Mouse (Mus musculus) CH12.LX (cell line): Measurements from ENCODE around the gene Ncam2. TPM values are rescaled to one million over a fixed set of nuclear protein-coding genes. Genes with fewer than 3 reads are reported as not detected.

Experiments
- DNase-seq: peaks from one replicate; pipeline ENCODE4 v3.0.0-alpha.2; 2013; ENCODE audit errors: extremely low read depth
- H3K27ac ChIP-seq: 2 replicates; pipeline ENCODE4 v1.5.1; 2012; ENCODE audit warnings: low read depth, mild to moderate bottlenecking, control low read depth, moderate library complexity; ENCODE audit not compliant: insufficient read depth
- H3K27me3 ChIP-seq: replicated peaks from 2 replicates; pipeline ENCODE3; 2012; ENCODE audit warnings: inconsistent platforms
- H3K36me3 ChIP-seq, 2 experiments: replicated peaks in 1 of 2; 2 replicates each; pipeline versions ENCODE3 to v1.6.1; 2012; ENCODE audit warnings: inconsistent platforms in 1 of 2, low read length in 1 of 2, mild to moderate bottlenecking in 1 of 2, mixed read lengths in 1 of 2, moderate library complexity in 1 of 2; ENCODE audit not compliant: control insufficient read depth in 1 of 2, insufficient read depth in 1 of 2
- H3K4me1 ChIP-seq, 2 experiments: 2 replicates each; pipeline ENCODE4 v1.6.1; 2012; ENCODE audit warnings: inconsistent platforms in 1 of 2, moderate library complexity in 1 of 2; ENCODE audit not compliant: insufficient read depth in 2 of 2, control insufficient read depth in 1 of 2
- H3K4me2 ChIP-seq: 2 replicates; pipeline ENCODE4 v1.6.1; 2012; ENCODE audit warnings: low read depth, mild to moderate bottlenecking, control low read depth; ENCODE audit not compliant: poor library complexity, insufficient read depth, severe bottlenecking
- H3K4me3 ChIP-seq, 3 experiments: fragments of 150-350 bp in 1 of 3; sonication (generic) in 1 of 3; replicated peaks in 1 of 3; 2 replicates each; pipeline versions ENCODE3 to v1.5.1; 2011 to 2012; ENCODE audit warnings: low read depth in 2 of 3, low read length in 2 of 3, mild to moderate bottlenecking in 2 of 3, moderate library complexity in 2 of 3, control low read depth in 1 of 3, improper control_type of control experiment in 1 of 3, inconsistent platforms in 1 of 3, mixed read lengths in 1 of 3; ENCODE audit not compliant: poor library complexity in 1 of 3
- H3K79me2 ChIP-seq: replicated peaks from 2 replicates; pipeline ENCODE4 v1.6.1; 2012; ENCODE audit warnings: mild to moderate bottlenecking, moderate library complexity; ENCODE audit not compliant: control insufficient read depth, poor library complexity, insufficient read depth, severe bottlenecking; ENCODE audit errors: extremely low read depth
- H3K9ac ChIP-seq: 2 replicates; pipeline ENCODE4 v1.6.1; 2012; ENCODE audit warnings: low read depth, mild to moderate bottlenecking, control low read depth, moderate library complexity; ENCODE audit not compliant: insufficient read depth
- H3K9me3 ChIP-seq: replicated peaks from 2 replicates; pipeline ENCODE3; 2012; ENCODE audit warnings: low read length, inconsistent platforms, mixed read lengths
- BHLHE40 ChIP-seq: IDR thresholded peaks from 2 replicates; pipeline ENCODE4 v1.6.1; 2011; ENCODE audit warnings: mild to moderate bottlenecking, low read depth, low read length, improper control_type of control experiment
- CHD1 ChIP-seq: IDR thresholded peaks from 2 replicates; pipeline ENCODE4 v1.6.1; 2012; ENCODE audit warnings: low read depth, low read length, improper control_type of control experiment, inconsistent platforms
- CTCF ChIP-seq, 2 experiments: IDR thresholded peaks in 1 of 2; conservative IDR thresholded peaks in 1 of 2; 2 replicates each; pipeline ENCODE4 v1.5.1; 2011 to 2012; ENCODE audit warnings: low read depth in 2 of 2, low read length in 2 of 2, improper control_type of control experiment in 1 of 2, inconsistent platforms in 1 of 2, mild to moderate bottlenecking in 1 of 2, moderate library complexity in 1 of 2
- E2F4 ChIP-seq: IDR thresholded peaks from 2 replicates; pipeline ENCODE4 v1.6.1; 2011; ENCODE audit warnings: low read depth, low read length, improper control_type of control experiment; ENCODE audit not compliant: insufficient replicate concordance
- ELF1 ChIP-seq: IDR thresholded peaks from 2 replicates; pipeline ENCODE4 v1.6.1; 2014; ENCODE audit warnings: low read depth, mild to moderate bottlenecking, inconsistent platforms, low read length, improper control_type of control experiment
- EP300 ChIP-seq: IDR thresholded peaks from 2 replicates; pipeline ENCODE4 v1.6.1; 2011; ENCODE audit warnings: low read length, improper control_type of control experiment
- ETS1 ChIP-seq: conservative IDR thresholded peaks from 2 replicates; pipeline ENCODE4 v1.6.1; 2012; ENCODE audit warnings: low read depth, mild to moderate bottlenecking, inconsistent platforms, low read length, improper control_type of control experiment, moderate library complexity
- JUN ChIP-seq: IDR thresholded peaks from 2 replicates; pipeline ENCODE4 v1.6.1; 2011; ENCODE audit warnings: low read depth, mild to moderate bottlenecking, low read length, improper control_type of control experiment, moderate library complexity; ENCODE audit not compliant: insufficient read depth
- JUND ChIP-seq: conservative IDR thresholded peaks from 2 replicates; pipeline ENCODE4 v1.6.1; 2011; ENCODE audit warnings: low read depth, low read length, improper control_type of control experiment
- MAFK ChIP-seq: IDR thresholded peaks from 2 replicates; pipeline ENCODE4 v1.6.1; 2011; ENCODE audit warnings: low read length, improper control_type of control experiment; ENCODE audit not compliant: insufficient replicate concordance
- MAZ ChIP-seq: IDR thresholded peaks from 2 replicates; pipeline ENCODE4 v1.6.1; 2012; ENCODE audit warnings: low read depth, mild to moderate bottlenecking, inconsistent platforms, low read length, improper control_type of control experiment, moderate library complexity
- MEF2A ChIP-seq: IDR thresholded peaks from 2 replicates; pipeline ENCODE4 v1.6.1; 2014; ENCODE audit warnings: low read depth, mild to moderate bottlenecking, inconsistent platforms, low read length, improper control_type of control experiment, borderline replicate concordance
- MXI1 ChIP-seq: IDR thresholded peaks from 2 replicates; pipeline ENCODE4 v1.6.1; 2011; ENCODE audit warnings: mild to moderate bottlenecking, low read depth, low read length, improper control_type of control experiment
- MYC ChIP-seq: IDR thresholded peaks from 2 replicates; pipeline ENCODE4 v1.6.1; 2011; ENCODE audit warnings: low read depth, mild to moderate bottlenecking, improper control_type of control experiment, low read length
- NELFE ChIP-seq: IDR thresholded peaks from 2 replicates; pipeline ENCODE4 v1.6.1; 2011; ENCODE audit warnings: low read depth, low read length, improper control_type of control experiment
- NRF1 ChIP-seq: IDR thresholded peaks from 2 replicates; pipeline ENCODE4 v1.6.1; 2014; ENCODE audit warnings: low read depth, mild to moderate bottlenecking, inconsistent platforms, low read length, improper control_type of control experiment, moderate library complexity
- POLR2A ChIP-seq: IDR thresholded peaks from 2 replicates; pipeline ENCODE4 v1.6.1; 2011; ENCODE audit warnings: low read depth, mild to moderate bottlenecking, improper control_type of control experiment, low read length
- POLR2AphosphoS2 ChIP-seq: IDR thresholded peaks from 2 replicates; pipeline ENCODE4 v1.6.1; 2011; ENCODE audit warnings: low read depth, low read length, improper control_type of control experiment
- SMC3 ChIP-seq: IDR thresholded peaks from 2 replicates; pipeline ENCODE4 v1.6.1; 2011; ENCODE audit warnings: low read depth, low read length, improper control_type of control experiment
- TBP ChIP-seq: conservative IDR thresholded peaks from 2 replicates; pipeline ENCODE4 v1.6.1; 2011; ENCODE audit warnings: low read depth, low read length, improper control_type of control experiment
- UBTF ChIP-seq: IDR thresholded peaks from 2 replicates; pipeline ENCODE4 v1.6.1; 2012; ENCODE audit warnings: low read depth, mild to moderate bottlenecking, inconsistent platforms, low read length, improper control_type of control experiment, moderate library complexity
- USF2 ChIP-seq: conservative IDR thresholded peaks from 2 replicates; pipeline ENCODE4 v1.6.1; 2011; ENCODE audit warnings: low read depth, low read length, improper control_type of control experiment
- ZKSCAN1 ChIP-seq: IDR thresholded peaks from 2 replicates; pipeline ENCODE4 v1.6.1; 2012; ENCODE audit warnings: low read depth, inconsistent platforms, low read length, improper control_type of control experiment, borderline replicate concordance
- ZMIZ1 ChIP-seq: IDR thresholded peaks from 2 replicates; pipeline ENCODE4 v1.6.1; 2012; ENCODE audit warnings: low read depth, mild to moderate bottlenecking, inconsistent platforms, low read length, improper control_type of control experiment
- ZNF384 ChIP-seq: IDR thresholded peaks from 2 replicates; pipeline ENCODE4 v1.6.1; 2012; ENCODE audit warnings: low read depth, low read length, improper control_type of control experiment, inconsistent platforms
- dilution Hi-C: fragments of 300-500 bp; cut with MboI; formaldehyde crosslinking; loops from 2 replicates; pipeline ENCODE4 v1.14.3; 2020; ENCODE audit warnings: low sequenced_read_pairs; ENCODE audit not compliant: extremely low pct_unique_long_range_greater_than_20kb, extremely low pct_ligation_motif_present
- in situ Hi-C: fragments of 300-500 bp; cut with MboI; formaldehyde crosslinking; loops from 3 replicates; pipeline ENCODE4 v1.14.3; 2019; ENCODE audit warnings: low sequenced_read_pairs, low pct_ligation_motif_present, low pct_unique_long_range_greater_than_20kb, mixed read lengths
- polyA plus RNA-seq: library from polyadenylated mRNA; unstranded; fragments of >175 nt; gene quantifications from 2 replicates; pipeline ENCODE4 v1.2.1, GENCODE M21; 2012; ENCODE audit warnings: low read depth; ENCODE audit not compliant: insufficient read length
- total RNA-seq, 2 experiments: library from RNA; depleted of rRNA; stranded (reverse); fragments of 300-350 nt in 1 of 2; fragments of >200 nt in 1 of 2; gene quantifications; 2 replicates each; pipeline ENCODE4 v1.2.3; 2012 to 2014

Ncam2 gene
- total and polyA plus RNA-seq, 3 experiments, result not detected

- no peak for DNase-seq
- H3K27ac ChIP-seq, result no peak overlapping the region
- H3K9ac ChIP-seq, result no peak overlapping the region
- dilution Hi-C loops (no loop called here), in situ Hi-C loops (no loop called here)
- H3K9me3 ChIP-seq, result peaks cover 41% of the 10 kb centered on the region
- no peak overlapping the region for H3K4me3 ChIP-seq
- no peaks in the 10 kb centered on the region for H3K79me2 ChIP-seq
- H3K36me3 ChIP-seq, result no peaks in the 10 kb centered on the region
- no peak overlapping the region for H3K4me2 ChIP-seq
- no peak for TF ChIP-seq ELF1
- no peak for TF ChIP-seq EP300
- TF ChIP-seq E2F4, result no peak
- no peak for TF ChIP-seq JUND
- no peak for TF ChIP-seq NRF1
- no peak for TF ChIP-seq UBTF
- TF ChIP-seq SMC3, result no peak
- TF ChIP-seq POLR2A, result no peak
- TF ChIP-seq JUN, result no peak
- TF ChIP-seq POLR2AphosphoS2, result no peak
- TF ChIP-seq MYC, result no peak
- TF ChIP-seq MEF2A, result no peak
- TF ChIP-seq, all 38 proteins: peak for 0
- H3K4me1 ChIP-seq, result no peaks in the 10 kb centered on the region
- no peaks in the 10 kb centered on the region for H3K27me3 ChIP-seq
Observed at GRCm38 (mm10) chr16:81221176-81221575, 20.7 kb downstream of the Ncam2 start.

GRCm38 (mm10) chr16:81223841-81224240, 23.3 kb downstream of the Ncam2 start:
- no peaks in the 10 kb centered on the region for H3K27me3 ChIP-seq
- H3K9me3 ChIP-seq, result peaks cover 38% of the 10 kb centered on the region
- dilution Hi-C loops, result no loop called here
- TF ChIP-seq BHLHE40 (no peak), ZMIZ1 (no peak), CHD1 (no peak), MXI1 (no peak), MAFK (no peak), ZKSCAN1 (no peak), ZNF384 (no peak), CTCF (conservative IDR thresholded peaks at IDR 0.05 in 1 of 2, IDR thresholded peaks at IDR 0.05 in 1 of 2; ENCODE audit: low read depth in 2 of 2, low read length in 2 of 2) (no peak), NELFE (no peak), MAZ (no peak), TBP (no peak), USF2 (no peak), ETS1 (no peak)
- no peak overlapping the region for H3K4me2 ChIP-seq
- in situ Hi-C loops, result no loop called here
- no peaks in the 10 kb centered on the region for H3K4me1 ChIP-seq
- H3K27ac ChIP-seq, result no peak overlapping the region
- DNase-seq, result no peak
- no peaks in the 10 kb centered on the region for H3K79me2 ChIP-seq
- no peak overlapping the region for H3K9ac ChIP-seq
- no peaks in the 10 kb centered on the region for H3K36me3 ChIP-seq
- H3K4me3 ChIP-seq, result no peak overlapping the region
